Mouse (Mus musculus) layer of hippocampus, adult 2 months (tissue): ENCODE data around the gene Metrn. TPM values are rescaled to one million over a fixed set of nuclear protein-coding genes. Genes with fewer than 3 reads are reported as not detected.

Experiments used
- DNase-seq, 2 experiments: peaks; one replicate each; pipeline ENCODE4 v3.0.0; 2022; ENCODE audit warnings: low spot score in 2 of 2
- H3K27ac ChIP-seq: fragments of 200-600 bp; 2 replicates; pipeline ENCODE4 v1.8.1; 2022
- H3K4me3 ChIP-seq: fragments of 200-600 bp; 2 replicates; pipeline ENCODE4 v1.8.1; 2022; ENCODE audit warnings: mild to moderate bottlenecking
- CTCF ChIP-seq: fragments of 200-600 bp; conservative IDR thresholded peaks from 2 replicates; pipeline ENCODE4 v1.8.1; 2022; ENCODE audit warnings: antibody characterized with exemption, mild to moderate bottlenecking, moderate library complexity
- total RNA-seq, 2 experiments: library from RNA; stranded (reverse); gene quantifications; 2 replicates each; pipeline ENCODE4 v1.2.3; 2021

Metrn gene
- total RNA-seq, 2 experiments from 2014 or later: 76.9 to 80.3 TPM

DNA sequence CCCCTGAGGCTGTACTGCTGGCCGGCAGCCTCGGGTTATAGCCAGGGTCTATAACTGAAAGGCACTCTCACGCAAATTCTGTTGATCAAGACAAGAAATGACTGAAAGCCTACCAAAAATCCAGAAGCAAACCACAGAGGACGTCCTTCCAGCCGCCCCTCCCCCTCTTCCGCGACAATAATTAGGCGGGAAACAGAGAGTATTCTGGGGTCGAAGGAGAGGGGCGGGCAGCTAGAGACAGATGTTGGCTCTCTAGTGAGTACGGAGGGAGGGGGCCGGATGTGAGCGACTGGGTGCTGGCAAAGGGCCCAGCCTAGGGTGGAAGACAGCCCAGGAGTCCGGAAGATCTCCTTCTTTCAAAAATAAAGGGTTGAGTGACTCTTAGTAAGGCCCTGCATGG is 4.3 kb downstream of the Metrn start, which contains the start of gene Fam173a:
Gene Fam173a (minus strand): TSS at position 287 of the 400 bp plus-strand sequence.
- TF ChIP-seq CTCF: no peak
- Histone ChIP-seq H3K27ac (peak within 1 kb of the TSS; percentile 95), H3K4me3 (peak within 1 kb of the TSS; percentile 88)
- DNase-seq: peak in 1 of 2 experiments; percentile 62

DNA sequence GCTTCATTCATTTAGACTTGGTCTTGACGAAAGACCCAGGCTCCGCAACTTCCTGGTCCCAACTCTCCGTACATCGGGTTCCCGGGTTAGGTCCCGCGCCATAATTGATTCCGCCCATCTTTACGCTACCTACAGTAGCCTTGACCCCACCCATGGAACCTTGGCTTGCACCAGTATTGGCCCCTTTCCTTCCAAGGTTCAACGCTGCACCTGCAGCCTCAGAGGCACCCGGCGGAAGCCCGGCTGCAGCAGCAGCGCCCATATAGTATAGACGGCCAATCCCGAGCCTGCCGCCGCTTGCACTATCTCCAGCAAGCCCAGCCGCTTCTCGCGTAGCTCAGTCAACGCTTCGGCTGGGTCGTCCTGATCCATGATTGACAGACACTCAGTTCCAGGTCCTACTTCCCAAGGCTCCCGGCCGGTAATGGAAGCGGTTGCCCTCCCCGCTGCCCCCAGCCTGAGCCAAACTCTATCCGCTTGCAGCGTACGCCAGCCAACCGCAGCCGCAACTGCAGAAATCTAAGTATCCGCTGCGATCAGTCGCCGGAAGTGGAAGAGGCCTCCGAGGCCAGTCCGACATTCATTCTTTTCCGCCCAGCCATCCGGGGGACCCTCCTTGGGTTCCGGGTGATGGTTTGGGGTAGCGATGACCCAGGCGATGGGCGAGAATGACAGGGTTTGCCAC is 5.0 kb downstream of the Metrn start:
- peak; percentile 87 to 89 for DNase-seq
- Histone ChIP-seq H3K27ac (peak overlapping the region; percentile 95), H3K4me3 (peak overlapping the region; percentile 88)
- no peak for TF ChIP-seq CTCF

DNA sequence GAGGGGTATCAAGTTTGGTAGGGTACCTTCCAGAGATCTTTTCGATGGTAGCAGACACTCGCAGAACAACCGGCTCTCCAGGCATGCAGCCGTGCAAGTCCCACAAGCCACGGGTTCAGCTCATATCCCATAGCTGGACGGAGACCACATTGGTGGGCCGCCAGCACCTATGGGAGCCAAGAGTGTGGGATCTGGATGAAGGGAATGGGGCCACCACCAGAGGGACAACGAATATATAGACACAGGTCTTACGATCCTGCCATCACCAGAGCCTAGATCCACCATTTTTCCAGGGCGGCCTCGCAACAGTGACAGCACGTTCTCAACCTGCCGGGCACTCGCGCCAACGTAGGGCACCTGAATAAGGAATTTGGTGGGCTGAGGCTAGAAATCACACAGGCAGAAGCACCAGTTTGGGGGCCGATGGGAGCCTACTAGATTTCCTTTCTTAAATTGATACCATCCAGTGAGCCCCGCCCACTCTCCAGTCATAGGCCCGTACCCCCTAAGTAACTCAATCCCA is 5.6 kb downstream of the Metrn start:
- DNase-seq: no peak
- Histone ChIP-seq H3K4me3 (peak overlapping the region; percentile 88), H3K27ac (peak overlapping the region; percentile 95)
- TF ChIP-seq CTCF: peak; percentile 33

DNA sequence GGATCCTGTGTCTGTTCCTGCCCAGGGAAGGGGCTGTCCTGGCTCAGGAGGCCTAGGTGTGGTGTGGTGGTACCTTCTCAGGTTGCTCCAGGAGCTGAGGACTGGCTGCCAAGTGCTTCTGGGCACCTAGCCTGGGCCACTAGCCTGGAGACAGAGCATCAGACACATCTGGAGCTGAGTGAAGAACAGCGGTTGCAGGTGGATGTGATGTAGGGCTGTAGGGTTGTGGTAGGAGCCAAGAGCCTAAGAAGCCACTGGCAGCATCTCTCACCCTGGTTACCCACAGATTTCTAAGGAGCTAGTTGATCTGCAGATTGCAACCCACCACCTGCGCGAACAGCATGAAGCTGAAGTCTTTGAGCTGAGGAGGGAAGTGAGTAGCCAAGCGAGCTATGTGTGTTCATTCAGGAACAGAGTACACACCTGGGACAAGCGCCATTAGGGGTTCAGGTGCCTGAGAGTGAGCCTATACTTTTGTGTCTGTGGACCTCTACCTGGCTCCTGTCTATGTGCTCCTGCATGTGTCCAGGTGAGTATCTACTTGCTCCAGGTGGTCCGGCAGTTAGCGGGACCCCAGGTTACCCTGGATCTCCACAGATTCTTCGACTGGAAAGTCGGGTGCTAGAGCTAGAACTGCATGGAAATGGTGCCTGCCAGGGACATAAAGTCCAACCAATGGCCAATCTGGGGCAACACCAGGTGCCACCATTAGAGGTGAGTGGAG is 10.0 kb downstream of the Metrn start:
- no peak overlapping the region for H3K4me3 ChIP-seq
- no peak for TF ChIP-seq CTCF
- H3K27ac ChIP-seq: no peak overlapping the region
- DNase-seq: no peak

GRCm38 (mm10) chr17:25786280-25786679 is 10.7 kb downstream of the Metrn start, which contains the start of gene Ccdc78:
Ccdc78 (plus strand) TSS chr17:25786580.
- DNase-seq: no peak
- peak within 1 kb of the TSS; percentile 90 for H3K27ac ChIP-seq
- H3K4me3 ChIP-seq: peak within 1 kb of the TSS; percentile 65
- no peak for TF ChIP-seq CTCF

DNA sequence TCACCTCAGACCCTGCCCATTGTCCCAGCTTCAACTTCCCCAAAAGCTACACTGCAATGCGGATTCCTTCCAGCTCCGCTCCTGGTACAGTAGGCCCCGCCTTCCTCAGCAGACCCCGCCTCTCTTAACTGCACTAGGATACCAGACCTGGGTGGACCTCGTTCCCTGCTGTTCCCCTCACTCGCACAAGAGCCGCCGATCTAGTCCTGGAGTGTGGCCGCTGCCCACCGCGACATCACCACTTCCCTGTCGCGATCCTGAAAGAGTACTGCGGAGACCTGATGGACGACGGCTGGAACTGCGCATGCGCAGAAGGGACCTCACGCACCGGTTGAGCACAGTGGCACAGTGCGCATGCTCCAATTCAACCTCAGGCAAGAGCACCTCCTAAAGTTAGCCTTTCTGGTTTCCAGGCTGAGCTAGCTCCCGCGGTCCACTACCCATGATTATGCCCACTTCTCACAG is 11.6 kb downstream of the Metrn start, which contains the start of gene Haghl:
Gene Haghl (minus strand): TSS at position 393 of the 465 bp plus-strand sequence.
- Histone ChIP-seq H3K4me3 (peak within 1 kb of the TSS; percentile 65), H3K27ac (peak within 1 kb of the TSS; percentile 90)
- TF ChIP-seq CTCF: peak; percentile 19; the same call in 1 of the 2 replicates
- DNase-seq: peak; percentile 94 to 96

GRCm38 (mm10) chr17:25783861-25784574 is 12.9 kb downstream of the Metrn start:
- no peak for DNase-seq
- H3K27ac ChIP-seq: peak overlapping the region; percentile 90
- TF ChIP-seq CTCF: no peak

DNA sequence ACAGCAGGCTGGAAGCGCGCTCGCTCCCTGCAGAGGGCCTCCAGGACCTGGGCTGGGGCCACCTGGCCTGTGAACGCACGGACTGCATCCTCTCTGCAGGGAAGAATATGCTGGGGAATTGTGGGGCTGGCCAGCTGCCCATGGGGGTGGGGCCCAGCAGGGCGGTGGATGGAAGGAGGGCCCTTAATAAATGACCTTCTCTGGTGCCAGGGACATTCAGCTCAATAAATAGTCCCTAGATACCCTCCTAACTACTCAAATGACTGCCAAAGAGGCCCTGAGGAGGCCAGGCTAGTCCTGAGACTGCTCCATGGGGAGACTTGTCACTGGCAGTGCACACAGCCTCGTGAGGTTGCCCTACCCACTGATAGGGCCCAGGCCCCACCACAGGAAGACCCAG is 13.8 kb downstream of the Metrn start:
- no peak for DNase-seq
- H3K27ac ChIP-seq: peak overlapping the region; percentile 90
- no peak for TF ChIP-seq CTCF
- no peak overlapping the region for H3K4me3 ChIP-seq

More at GRCm38 (mm10) chr17:25783861-25784574, 12.9 kb downstream of the Metrn start:
- H3K4me3 ChIP-seq: peak overlapping the region; percentile 65

DNA sequence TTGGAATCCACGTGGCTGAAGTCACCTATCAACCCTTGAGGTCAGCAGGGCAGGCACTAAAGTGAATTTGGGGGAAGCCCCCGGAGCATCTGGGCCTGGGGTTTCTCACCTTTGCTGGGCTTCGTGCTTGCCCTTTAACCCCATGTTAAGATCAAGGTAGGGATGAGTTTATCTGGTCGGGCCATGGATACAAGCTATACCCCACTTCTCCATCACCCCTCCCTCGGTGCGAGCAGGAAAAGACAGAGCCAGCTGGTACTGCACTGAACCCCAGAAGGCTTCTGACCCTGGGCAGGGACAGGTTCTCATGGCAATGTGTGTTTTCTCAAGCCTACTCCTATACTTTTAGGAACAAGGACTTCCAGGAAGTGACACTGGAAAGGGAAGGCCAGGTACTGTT is 15.6 kb downstream of the Metrn start:
- Histone ChIP-seq H3K27ac (no peak overlapping the region), H3K4me3 (no peak overlapping the region)
- TF ChIP-seq CTCF: no peak
- no peak for DNase-seq

DNA sequence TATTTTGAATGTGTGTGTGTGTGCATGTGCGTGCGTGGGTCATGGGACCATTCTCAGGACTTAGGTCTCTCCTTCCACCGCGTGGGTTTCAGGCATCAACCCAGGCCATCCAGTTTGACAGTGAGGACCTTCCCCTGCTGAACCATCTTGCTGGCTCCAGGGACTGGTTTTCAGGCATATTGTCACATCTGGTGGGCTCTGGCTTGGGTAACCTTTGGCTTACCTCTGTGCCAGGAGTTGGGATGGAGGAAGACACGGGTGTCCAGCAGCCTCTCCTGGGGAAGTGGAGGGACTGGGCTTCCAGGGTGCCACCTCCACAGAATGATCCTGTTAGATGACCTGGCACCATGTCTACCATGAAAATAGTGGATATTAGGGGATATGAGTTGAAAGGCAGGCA is 19.0 kb downstream of the Metrn start:
- no peak for DNase-seq
- Histone ChIP-seq H3K4me3 (no peak overlapping the region), H3K27ac (no peak overlapping the region)
- no peak for TF ChIP-seq CTCF

DNA sequence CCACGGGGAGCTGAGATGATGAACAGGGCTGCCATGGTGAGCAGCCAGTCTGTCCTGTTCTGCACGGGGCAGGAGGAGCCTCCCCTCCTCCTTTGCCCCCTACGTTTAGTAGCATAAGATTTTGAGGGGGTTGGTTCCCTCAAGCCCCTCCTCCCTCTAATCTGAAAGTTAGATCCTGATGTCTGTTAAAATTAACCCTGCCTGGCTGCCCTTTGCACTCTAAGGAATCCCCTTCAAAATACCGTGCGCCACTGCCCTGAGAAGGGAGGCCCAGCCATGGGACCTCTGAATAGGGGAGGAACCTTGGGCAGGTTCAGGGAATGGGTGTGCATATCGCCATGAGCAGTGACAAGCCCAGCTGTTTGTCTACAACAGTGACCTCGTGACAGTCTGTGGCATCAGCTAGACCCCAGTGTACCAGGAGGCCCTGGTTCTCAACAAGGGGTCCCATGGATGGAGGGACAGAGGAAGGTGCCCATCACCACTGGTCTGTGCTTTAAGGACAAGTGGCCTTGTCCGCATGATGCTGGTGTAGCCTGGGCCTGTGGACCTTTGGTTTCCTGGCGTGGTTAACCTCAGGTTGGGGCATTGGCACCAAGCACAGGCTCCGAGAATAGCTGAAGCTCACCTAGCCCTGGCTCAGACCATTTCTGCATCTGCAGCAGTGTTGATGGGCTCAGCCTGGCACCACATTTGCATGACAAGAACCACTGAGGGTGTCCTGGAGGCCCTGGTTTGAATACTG is 21.4 kb downstream of the Metrn start:
- Histone ChIP-seq H3K4me3 (no peak overlapping the region), H3K27ac (no peak overlapping the region)
- DNase-seq: no peak
- TF ChIP-seq CTCF: no peak
